Mouse (Mus musculus) MEL (cell line): ENCODE measurements at regions not wholly inside any gene's neighbourhood (a gene's known extent, or its start where the extent isn't known, plus 50 kb on each side); places are given as distances from the start of the nearest gene placed in this dataset.

Experiments
- DNase-seq: peaks from one replicate; pipeline ENCODE4 v3.0.0; 2011; ENCODE audit warnings: low read depth, low spot score
- H3K27ac ChIP-seq: 2 replicates; pipeline ENCODE4 v1.5.1; 2012; ENCODE audit warnings: low read depth, mild to moderate bottlenecking, control low read depth, low read length, moderate library complexity; ENCODE audit not compliant: control insufficient read depth
- H3K27me3 ChIP-seq, 2 experiments: fragments of 150-350 bp in 1 of 2; sonication (generic) in 1 of 2; 2 replicates each; pipeline ENCODE4 v1.6.1; 2012; ENCODE audit warnings: low read length in 2 of 2, mild to moderate bottlenecking in 2 of 2, improper control_type of control experiment in 1 of 2, moderate library complexity in 1 of 2; ENCODE audit not compliant: insufficient read depth in 2 of 2, control insufficient read depth in 1 of 2
- H3K36me3 ChIP-seq, 2 experiments: 2 replicates each; pipeline ENCODE4 v1.6.1; 2012 to 2014; ENCODE audit warnings: low read length in 2 of 2, improper control_type of control experiment in 1 of 2, inconsistent platforms in 1 of 2, mild to moderate bottlenecking in 1 of 2; ENCODE audit not compliant: insufficient read depth in 2 of 2, control insufficient read depth in 1 of 2
- H3K4me1 ChIP-seq, 2 experiments: fragments of 150-350 bp in 1 of 2; sonication (generic) in 1 of 2; 2 replicates each; pipeline ENCODE4 v1.6.1; 2012; ENCODE audit warnings: low read length in 2 of 2, improper control_type of control experiment in 1 of 2, mild to moderate bottlenecking in 1 of 2; ENCODE audit not compliant: insufficient read depth in 2 of 2, control insufficient read depth in 1 of 2
- H3K4me3 ChIP-seq, 2 experiments: fragments of 150-350 bp in 1 of 2; sonication (generic) in 1 of 2; 2 replicates each; pipeline ENCODE4 v1.5.1; 2012; ENCODE audit warnings: low read depth in 2 of 2, low read length in 2 of 2, mild to moderate bottlenecking in 2 of 2, moderate library complexity in 2 of 2, control low read depth in 1 of 2, improper control_type of control experiment in 1 of 2; ENCODE audit not compliant: control insufficient read depth in 1 of 2, insufficient read depth in 1 of 2
- H3K79me2 ChIP-seq: 2 replicates; pipeline ENCODE4 v1.6.1; 2012; ENCODE audit warnings: mild to moderate bottlenecking, low read length, moderate library complexity; ENCODE audit not compliant: control insufficient read depth, poor library complexity, insufficient read depth
- H3K9ac ChIP-seq: 2 replicates; pipeline ENCODE4 v1.6.1; 2012; ENCODE audit warnings: low read depth, mild to moderate bottlenecking, control low read depth, low read length, moderate library complexity; ENCODE audit not compliant: control insufficient read depth, poor library complexity, severe bottlenecking
- H3K9me3 ChIP-seq: fragments of 150-350 bp; sonication (generic); replicated peaks from 2 replicates; pipeline ENCODE4 v1.6.1; 2012; ENCODE audit warnings: mild to moderate bottlenecking, low read length, improper control_type of control experiment, moderate library complexity; ENCODE audit not compliant: insufficient read depth
- CHD2 ChIP-seq: IDR thresholded peaks from 2 replicates; pipeline ENCODE4 v1.6.1; 2011; ENCODE audit warnings: low read length, improper control_type of control experiment
- CTCF ChIP-seq, 3 experiments: IDR thresholded peaks in 2 of 3; conservative IDR thresholded peaks in 1 of 3; 2 replicates each; pipeline ENCODE4 v1.5.1; 2011 to 2012; ENCODE audit warnings: low read length in 3 of 3, low read depth in 2 of 3, mild to moderate bottlenecking in 2 of 3, improper control_type of control experiment in 1 of 3, inconsistent platforms in 1 of 3, mixed read lengths in 1 of 3, moderate library complexity in 1 of 3; ENCODE audit not compliant: control insufficient read depth in 1 of 3, insufficient read depth in 1 of 3, poor library complexity in 1 of 3, severe bottlenecking in 1 of 3
- EP300 ChIP-seq, 2 experiments: IDR thresholded peaks; 2 replicates each; pipeline ENCODE4 v1.6.1; 2011; ENCODE audit warnings: improper control_type of control experiment in 2 of 2, low read length in 2 of 2, low read depth in 1 of 2, mild to moderate bottlenecking in 1 of 2
- GATA1 ChIP-seq: IDR thresholded peaks from 2 replicates; pipeline ENCODE4 v1.6.1; 2011; ENCODE audit warnings: low read depth, low read length, improper control_type of control experiment
- JUND ChIP-seq: IDR thresholded peaks from 2 replicates; pipeline ENCODE4 v1.6.1; 2011; ENCODE audit warnings: low read depth, mild to moderate bottlenecking, improper control_type of control experiment, low read length
- MAFK ChIP-seq: IDR thresholded peaks from 2 replicates; pipeline ENCODE4 v1.6.1; 2011; ENCODE audit warnings: low read depth, mild to moderate bottlenecking, low read length, improper control_type of control experiment, borderline replicate concordance
- MAZ ChIP-seq: IDR thresholded peaks from 2 replicates; pipeline ENCODE4 v1.6.1; 2012; ENCODE audit warnings: low read depth, mild to moderate bottlenecking, inconsistent platforms, low read length, improper control_type of control experiment
- MEF2A ChIP-seq: IDR thresholded peaks from 2 replicates; pipeline ENCODE4 v1.6.1; 2014; ENCODE audit warnings: low read depth, mild to moderate bottlenecking, inconsistent platforms, low read length, improper control_type of control experiment; ENCODE audit not compliant: poor library complexity, insufficient replicate concordance, severe bottlenecking; ENCODE audit errors: extremely low read depth
- MXI1 ChIP-seq: IDR thresholded peaks from 2 replicates; pipeline ENCODE4 v1.6.1; 2011; ENCODE audit warnings: mild to moderate bottlenecking, low read depth, low read length, improper control_type of control experiment
- MYB ChIP-seq: IDR thresholded peaks from 2 replicates; pipeline ENCODE4 v1.6.1; 2011; ENCODE audit warnings: mild to moderate bottlenecking, low read depth, low read length, improper control_type of control experiment
- NELFE ChIP-seq: IDR thresholded peaks from 2 replicates; pipeline ENCODE4 v1.6.1; 2011; ENCODE audit warnings: low read depth, low read length, improper control_type of control experiment
- POLR2A ChIP-seq, 2 experiments: IDR thresholded peaks; 2 replicates each; pipeline ENCODE4 v1.6.1; 2011 to 2012; ENCODE audit warnings: low read length in 2 of 2, mild to moderate bottlenecking in 2 of 2, control low read depth in 1 of 2, improper control_type of control experiment in 1 of 2, low read depth in 1 of 2, moderate library complexity in 1 of 2; ENCODE audit not compliant: control insufficient read depth in 1 of 2, insufficient read depth in 1 of 2, poor library complexity in 1 of 2
- RAD21 ChIP-seq: IDR thresholded peaks from 2 replicates; pipeline ENCODE4 v1.6.1; 2011; ENCODE audit warnings: mild to moderate bottlenecking, low read depth, low read length, improper control_type of control experiment
- SIN3A ChIP-seq: IDR thresholded peaks from 2 replicates; pipeline ENCODE4 v1.6.1; 2012; ENCODE audit warnings: low read length, improper control_type of control experiment, inconsistent platforms
- TAL1 ChIP-seq: IDR thresholded peaks from 2 replicates; pipeline ENCODE4 v1.6.1; 2012; ENCODE audit warnings: mild to moderate bottlenecking, inconsistent platforms, low read length, moderate library complexity, mixed read lengths
- TBP ChIP-seq: IDR thresholded peaks from 2 replicates; pipeline ENCODE4 v1.8.0; 2011; ENCODE audit warnings: low read depth, low read length, improper control_type of control experiment
- TCF12 ChIP-seq: IDR thresholded peaks from 2 replicates; pipeline ENCODE4 v1.6.1; 2014; ENCODE audit warnings: low read depth, mild to moderate bottlenecking, inconsistent platforms, low read length, improper control_type of control experiment, moderate library complexity
- USF1 ChIP-seq: IDR thresholded peaks from 2 replicates; pipeline ENCODE4 v1.6.1; 2014; ENCODE audit warnings: low read depth, mild to moderate bottlenecking, inconsistent platforms, low read length, improper control_type of control experiment, moderate library complexity
- ZMIZ1 ChIP-seq: IDR thresholded peaks from 2 replicates; pipeline ENCODE4 v1.6.1; 2012; ENCODE audit warnings: low read depth, mild to moderate bottlenecking, inconsistent platforms, low read length, improper control_type of control experiment, moderate library complexity

- Histone ChIP-seq H3K79me2 (no peaks in the 10 kb centered on the region), H3K9ac (no peak overlapping the region), H3K9me3 (no peaks in the 10 kb centered on the region), H3K4me3 (no peak overlapping the region), H3K27ac (no peak overlapping the region), H3K36me3 (peaks cover 0 to 4% of the 10 kb centered on the region in 2 experiments; a peak in 2 of 4 replicates), H3K27me3 (no peaks in the 10 kb centered on the region), H3K4me1 (0 out of 4 replicates have a peak, but pooled peaks cover 0 to 2% of the 10 kb centered on the region in 2 experiments)
- DNase-seq = peak; percentile 31
- TF ChIP-seq MAZ (no peak), TBP (no peak), MEF2A (no peak), MXI1 (no peak), EP300 (IDR thresholded peaks at IDR 0.05; ENCODE audit: low read depth in 1 of 2, low read length in 2 of 2) (no peak), TAL1 (no peak), NELFE (no peak), JUND (no peak), MAFK (no peak), GATA1 (no peak), POLR2A (IDR thresholded peaks at IDR 0.05; ENCODE audit: control insufficient read depth in 1 of 2, insufficient read depth in 1 of 2, low read depth in 1 of 2, low read length in 2 of 2, poor library complexity in 1 of 2) (no peak), USF1 (no peak), CTCF (IDR thresholded peaks at IDR 0.05 in 2 of 3, conservative IDR thresholded peaks at IDR 0.05 in 1 of 3; ENCODE audit: control insufficient read depth in 1 of 3, insufficient read depth in 1 of 3, low read depth in 2 of 3, low read length in 3 of 3, poor library complexity in 1 of 3, severe bottlenecking in 1 of 3) (no peak), CHD2 (no peak), TCF12 (no peak), SIN3A (no peak), MYB (no peak), RAD21 (no peak), ZMIZ1 (no peak)
These were observed 402.4 kb downstream of the Lrfn5 start for GRCm38 (mm10) chr12:61925266-61925861.
